Mouse (Mus musculus) stomach, embryonic 14.5 days (tissue): Measurements from ENCODE around the gene Gm8914. TPM values are rescaled to one million over a fixed set of nuclear protein-coding genes. Genes with fewer than 3 reads are reported as not detected.
"Not testable (repeated sequence)": the region's sequence is repeated elsewhere in the genome, so short reads cannot be mapped to it uniquely, and the experiment has no call there.

ENCODE experiments used
- ATAC-seq: fragments of 200-750 bp; cut with Nextera tagmentation; 2 replicates; pipeline ENCODE4 v1.8.0; 2017; ENCODE audit warnings: low read depth, moderate TSS enrichment; ENCODE audit not compliant: insufficient number of reproducible peaks, insufficient read depth, low FRiP score
- H3K27ac ChIP-seq: fragments of 300-500 bp; sonication (generic); 2 replicates; pipeline ENCODE4 v1.5.1; 2014; ENCODE audit warnings: mild to moderate bottlenecking, low read length, moderate library complexity, mixed read lengths
- H3K27me3 ChIP-seq: fragments of 300-500 bp; sonication (generic); 2 replicates; pipeline ENCODE4 v1.6.1; 2014; ENCODE audit warnings: low read length, control low read depth, mixed read lengths; ENCODE audit not compliant: control insufficient read depth, insufficient read depth
- H3K36me3 ChIP-seq: fragments of 300-500 bp; sonication (generic); 2 replicates; pipeline ENCODE4 v1.6.1; 2014; ENCODE audit warnings: mild to moderate bottlenecking, control low read depth, low read length, moderate library complexity, mixed read lengths; ENCODE audit not compliant: control insufficient read depth, insufficient read depth
- H3K4me1 ChIP-seq: fragments of 300-500 bp; sonication (generic); 2 replicates; pipeline ENCODE4 v1.6.1; 2014; ENCODE audit warnings: low read length, control low read depth, mixed read lengths; ENCODE audit not compliant: control insufficient read depth, insufficient read depth
- H3K4me2 ChIP-seq: fragments of 300-500 bp; sonication (generic); replicated peaks from 2 replicates; pipeline ENCODE4 v1.6.1; 2014; ENCODE audit warnings: low read depth, low read length, control low read depth
- H3K4me3 ChIP-seq: fragments of 300-500 bp; sonication (generic); 2 replicates; pipeline ENCODE4 v1.5.1; 2014; ENCODE audit warnings: low read depth, low read length, control low read depth
- H3K9ac ChIP-seq: fragments of 300-500 bp; sonication (generic); replicated peaks from 2 replicates; pipeline ENCODE4 v1.6.1; 2014; ENCODE audit warnings: low read depth, mild to moderate bottlenecking, control low read depth, low read length, moderate library complexity, mixed read lengths
- H3K9me3 ChIP-seq: fragments of 300-500 bp; sonication (generic); 2 replicates; pipeline ENCODE4 v1.6.1; 2016; ENCODE audit warnings: low read depth, low read length, control low read depth; ENCODE audit not compliant: control insufficient read depth
- whole genome bisulfite sequencing: fragments of 180-500 bp; shearing (Covaris S2); extraction: QIAGEN DNeasy Blood & Tissue Kit; methylation state at CpG from one replicate; pipeline ENCODE4 v1.1.7; 2014; 5-methylcytosine and 5-hydroxymethylcytosine counted together
- polyA plus RNA-seq: library from polyadenylated mRNA; unstranded; fragments of >200 nt; fragmentation: Nextera tagmentation; extraction: Ambion mirVana; gene quantifications from 2 replicates; pipeline ENCODE4 v1.2.1, GENCODE M21; 2014

Gene Gm8914
- not detected in 2 replicates for polyA plus RNA-seq

DNA sequence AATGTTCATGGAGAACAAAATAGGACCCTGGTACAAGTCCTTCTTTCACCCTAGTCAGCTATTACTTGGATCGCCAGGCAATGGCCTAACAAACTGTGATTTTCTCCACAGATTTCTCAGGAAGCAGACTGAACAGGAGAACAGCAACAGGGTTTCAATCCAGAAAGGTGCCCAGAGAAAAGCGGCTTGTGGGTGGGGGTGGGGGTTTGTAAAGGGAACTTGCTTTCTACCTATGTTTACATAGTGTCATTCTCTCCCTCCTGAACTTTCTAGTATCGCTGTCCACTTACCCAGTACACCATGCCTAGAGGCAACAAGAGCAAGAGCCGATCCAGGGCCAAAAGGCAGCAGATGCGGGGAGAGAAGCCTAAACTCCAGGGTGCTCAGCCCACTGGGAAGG is at the start of gene Gm8914:
Gene Gm8914 (plus strand): TSS at position 301 of the 400 bp plus-strand sequence.
- not testable (repeated sequence) for H3K9me3 ChIP-seq, H3K4me1 ChIP-seq, H3K4me3 ChIP-seq, H3K27ac ChIP-seq, H3K4me2 ChIP-seq, ATAC-seq, H3K27me3 ChIP-seq, H3K36me3 ChIP-seq, H3K9ac ChIP-seq
- no CpG with 5 or more reads among the region's 5 CpGs for WGBS

Other genes starting within 250 kb of the Gm8914 start
- gene Mageb2, start 148.4 kb upstream of the Gm8914 start, polyA plus RNA-seq = not detected in 2 replicates
- not detected in 2 replicates for gene Gm5072, start 87.6 kb upstream of the Gm8914 start, polyA plus RNA-seq
- not detected in 2 replicates for gene 1700084M14Rik, start 95.8 kb downstream of the Gm8914 start, polyA plus RNA-seq
- not detected in 2 replicates for gene Gm14781, start 152.1 kb downstream of the Gm8914 start, polyA plus RNA-seq